Mouse (Mus musculus): Measurements from ENCODE around the gene Plcb3. TPM values are rescaled to one million over a fixed set of nuclear protein-coding genes. Genes with fewer than 3 reads are reported as not detected.
"Not testable (repeated sequence)": the region's sequence is repeated elsewhere in the genome, so short reads cannot be mapped to it uniquely, and the experiment has no call there.

The Plcb3 gene
- polyA plus RNA-seq, 1 experiment from 2014 or later, result 7.6 TPM

DNA sequence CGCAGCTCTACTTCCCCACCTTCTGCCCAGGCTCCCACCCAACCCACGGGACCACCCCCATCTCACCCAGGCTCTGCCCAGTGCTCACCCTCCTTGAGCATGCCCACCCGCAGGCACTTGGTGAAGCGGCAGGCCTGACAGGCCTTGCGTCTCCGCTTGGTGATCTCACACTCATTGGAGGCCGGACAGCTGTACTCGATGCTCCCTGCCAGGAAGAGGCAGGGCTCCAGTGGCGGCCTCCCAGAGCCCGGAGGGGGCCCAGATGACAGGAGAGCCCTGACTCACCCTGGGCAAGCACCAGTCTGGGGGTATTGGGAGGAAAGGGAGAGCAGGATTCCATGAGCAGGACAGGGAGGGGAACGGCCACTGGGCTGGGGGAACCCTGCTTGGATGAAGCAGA, 62.3 kb downstream of the Plcb3 start:
- no peak overlapping the region for H3K27ac ChIP-seq (ENCODE audit: low read depth, low read length)
- no peaks in the 10 kb centered on the region for H3K9me3 ChIP-seq (ENCODE audit: control insufficient read depth, low read length)
- peaks cover 7% of the 10 kb centered on the region; the same call in 1 of the 2 replicates for H3K4me1 ChIP-seq (ENCODE audit: control insufficient read depth, insufficient read depth, low read length)
- no peaks in the 10 kb centered on the region for H3K27me3 ChIP-seq (ENCODE audit: control insufficient read depth, insufficient read depth, low read length)
- H3K36me3 ChIP-seq (ENCODE audit: control insufficient read depth, insufficient read depth, low read length), result peaks cover 16% of the 10 kb centered on the region
- no peak overlapping the region for H3K4me2 ChIP-seq (ENCODE audit: low read depth, low read length)
- no peak overlapping the region for H3K4me3 ChIP-seq (ENCODE audit: low read depth, low read length)
- no peak overlapping the region for H3K9ac ChIP-seq (replicated peaks; ENCODE audit: low read depth, low read length)
- ATAC-seq (ENCODE audit: low read depth), result no peak
- WGBS, result 80% methylated on average over 11 of the region's 11 CpGs

DNA sequence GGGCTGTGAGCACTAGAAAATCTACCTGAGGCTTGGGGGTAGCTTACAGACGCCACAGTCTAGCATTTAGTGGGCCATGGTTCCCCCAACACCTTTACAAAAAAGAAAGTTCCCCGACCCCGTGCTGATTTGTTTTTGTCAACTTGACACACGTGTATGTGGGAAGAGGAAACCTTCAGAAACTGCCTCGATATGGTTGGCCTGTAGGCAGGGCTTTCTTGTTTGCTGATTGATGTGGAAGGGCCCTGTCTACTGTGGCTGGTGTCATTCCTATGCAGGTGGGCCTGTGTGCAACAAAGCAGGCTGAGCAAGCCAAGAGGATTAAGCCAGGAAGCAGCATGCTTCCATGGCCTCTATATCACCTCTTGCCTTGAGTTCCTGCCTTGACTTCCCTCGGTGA, 63.2 kb downstream of the Plcb3 start:
- peaks cover 15% of the 10 kb centered on the region for H3K4me1 ChIP-seq (ENCODE audit: control insufficient read depth, insufficient read depth, low read length)
- 91% methylated on average over 6 of the region's 6 CpGs for WGBS
- no peak for ATAC-seq (ENCODE audit: low read depth)
- no peak overlapping the region for H3K4me3 ChIP-seq (ENCODE audit: low read depth, low read length)
- H3K9me3 ChIP-seq (ENCODE audit: control insufficient read depth, low read length), result no peaks in the 10 kb centered on the region
- H3K9ac ChIP-seq (replicated peaks; ENCODE audit: low read depth, low read length), result no peak overlapping the region
- peaks cover 16% of the 10 kb centered on the region for H3K36me3 ChIP-seq (ENCODE audit: control insufficient read depth, insufficient read depth, low read length)
- no peak overlapping the region for H3K27ac ChIP-seq (ENCODE audit: low read depth, low read length)
- H3K4me2 ChIP-seq (ENCODE audit: low read depth, low read length), result no peak overlapping the region
- H3K27me3 ChIP-seq (ENCODE audit: control insufficient read depth, insufficient read depth, low read length), result no peaks in the 10 kb centered on the region

GRCm38 (mm10) chr19:6912205-6912970, 63.9 kb downstream of the Plcb3 start:
- Histone ChIP-seq H3K36me3 (ENCODE audit: control insufficient read depth, insufficient read depth, low read length) (peaks cover 16% of the 10 kb centered on the region), H3K9ac (replicated peaks; ENCODE audit: low read depth, low read length) (no peak overlapping the region), H3K4me3 (ENCODE audit: low read depth, low read length) (no peak overlapping the region), H3K4me1 (ENCODE audit: control insufficient read depth, insufficient read depth, low read length) (peaks cover 18% of the 10 kb centered on the region), H3K27me3 (ENCODE audit: control insufficient read depth, insufficient read depth, low read length) (no peaks in the 10 kb centered on the region), H3K9me3 (ENCODE audit: control insufficient read depth, low read length) (no peaks in the 10 kb centered on the region), H3K27ac (ENCODE audit: low read depth, low read length) (no peak overlapping the region), H3K4me2 (ENCODE audit: low read depth, low read length) (no peak overlapping the region)
- ATAC-seq (ENCODE audit: low read depth), result no peak
- WGBS, result 93% methylated on average over 15 of the region's 15 CpGs

DNA sequence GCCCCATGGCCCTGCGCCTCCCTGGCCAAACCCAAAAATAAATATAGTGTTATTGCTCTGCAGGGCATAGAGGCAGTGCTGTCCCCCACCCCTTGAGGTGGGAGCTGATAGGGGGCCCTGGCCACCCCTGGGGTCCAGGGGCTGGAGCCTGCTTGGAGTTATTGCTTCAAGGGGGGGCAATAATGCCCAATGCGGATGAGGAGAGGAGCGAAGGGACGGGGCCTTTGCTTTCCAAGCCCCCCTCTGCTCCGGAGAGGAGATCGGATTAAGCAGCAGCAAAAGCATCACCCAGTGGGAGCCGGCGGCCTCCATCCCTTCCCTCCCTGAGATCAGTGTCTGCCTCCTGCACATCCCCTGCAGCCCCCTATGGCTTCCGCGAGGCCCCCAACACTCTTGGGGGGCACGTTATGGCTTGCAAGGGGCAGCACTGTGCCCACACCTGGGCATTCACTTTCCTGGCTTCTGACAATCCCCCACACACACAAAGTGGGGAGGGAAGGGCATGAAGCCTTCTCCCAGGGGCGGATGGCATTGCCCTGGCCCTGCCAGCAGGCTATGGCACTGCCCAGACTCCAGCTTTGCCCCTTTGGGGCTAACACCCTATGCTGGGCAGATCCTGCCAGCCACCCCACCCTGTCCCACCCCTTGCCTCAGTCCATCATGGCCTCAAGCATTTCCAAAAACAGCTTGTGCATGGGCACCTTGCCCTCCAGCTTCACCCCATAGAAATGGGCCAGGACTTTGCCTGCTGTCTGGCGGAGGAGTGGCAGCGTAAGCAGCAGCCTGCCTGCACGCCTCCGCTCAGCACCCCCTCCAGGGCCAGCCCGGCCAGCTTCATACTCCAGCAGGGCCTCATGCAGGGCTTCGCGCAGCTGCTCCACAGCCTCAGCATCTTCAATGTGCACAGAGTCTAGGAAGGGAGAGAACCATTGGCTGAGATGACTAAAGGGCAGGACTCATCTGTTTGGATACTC, 64.9 kb downstream of the Plcb3 start:
- Histone ChIP-seq H3K27me3 (ENCODE audit: control insufficient read depth, insufficient read depth, low read length) (no peaks in the 10 kb centered on the region), H3K36me3 (ENCODE audit: control insufficient read depth, insufficient read depth, low read length) (peaks cover 22% of the 10 kb centered on the region), H3K4me1 (ENCODE audit: control insufficient read depth, insufficient read depth, low read length) (peaks cover 18% of the 10 kb centered on the region), H3K9ac (replicated peaks; ENCODE audit: low read depth, low read length) (no peak overlapping the region), H3K9me3 (ENCODE audit: control insufficient read depth, low read length) (no peaks in the 10 kb centered on the region), H3K4me3 (ENCODE audit: low read depth, low read length) (no peak overlapping the region), H3K4me2 (ENCODE audit: low read depth, low read length) (peak overlapping the region; percentile 70; the same call in 1 of the 2 replicates), H3K27ac (ENCODE audit: low read depth, low read length) (no peak overlapping the region)
- WGBS, result 81% methylated on average over 19 of the region's 19 CpGs
- ATAC-seq (ENCODE audit: low read depth), result no peak

DNA sequence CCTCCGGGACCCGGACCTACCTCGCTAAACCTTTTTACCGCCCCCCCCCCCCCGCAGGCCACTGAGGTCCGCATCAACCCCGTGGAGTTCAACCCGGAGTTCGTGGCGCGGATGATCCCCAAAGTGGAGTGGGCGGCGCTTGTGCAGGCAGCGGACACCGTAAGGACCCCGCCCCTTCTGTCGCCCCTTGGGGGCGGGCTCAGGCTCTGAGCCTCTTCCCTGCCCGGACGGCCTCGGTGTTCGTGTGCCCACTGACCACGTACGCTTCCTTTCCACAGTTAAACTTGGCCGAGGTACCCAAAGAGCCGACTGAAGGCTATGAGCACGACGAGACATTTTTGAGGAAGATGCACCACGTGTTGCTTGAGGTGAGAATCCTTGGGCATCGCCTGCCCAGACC, 66.0 kb downstream of the Plcb3 start:
- peaks cover 27% of the 10 kb centered on the region for H3K36me3 ChIP-seq (ENCODE audit: control insufficient read depth, insufficient read depth, low read length)
- ATAC-seq (ENCODE audit: low read depth); H3K27me3 ChIP-seq (ENCODE audit: control insufficient read depth, insufficient read depth, low read length); H3K9me3 ChIP-seq (ENCODE audit: control insufficient read depth, low read length): not testable (repeated sequence)
- peaks cover 18% of the 10 kb centered on the region for H3K4me1 ChIP-seq (ENCODE audit: control insufficient read depth, insufficient read depth, low read length)
- peak overlapping the region; percentile 55 for H3K4me3 ChIP-seq (ENCODE audit: low read depth, low read length)
- peak overlapping the region; percentile 47 for H3K9ac ChIP-seq (replicated peaks; ENCODE audit: low read depth, low read length)
- H3K27ac ChIP-seq (ENCODE audit: low read depth, low read length), result peak overlapping the region; percentile 98
- WGBS, result 1% methylated on average over 29 of the region's 30 CpGs
- H3K4me2 ChIP-seq (ENCODE audit: low read depth, low read length), result peak overlapping the region; percentile 70

- peak within 1 kb of the TSS; percentile 55 for H3K4me3 ChIP-seq (ENCODE audit: low read depth, low read length)
- peaks cover 18% of the 10 kb centered on the region for H3K4me1 ChIP-seq (ENCODE audit: control insufficient read depth, insufficient read depth, low read length)
- peak within 1 kb of the TSS; percentile 70 for H3K4me2 ChIP-seq (ENCODE audit: low read depth, low read length)
- H3K9ac ChIP-seq (replicated peaks; ENCODE audit: low read depth, low read length), result peak within 1 kb of the TSS; percentile 68
- no peaks in the 10 kb centered on the region for H3K9me3 ChIP-seq (ENCODE audit: control insufficient read depth, low read length)
- under 1% methylated on average over 65 of the region's 65 CpGs for WGBS
- ATAC-seq (ENCODE audit: low read depth), result peak; percentile 93
- H3K27ac ChIP-seq (ENCODE audit: low read depth, low read length), result peak within 1 kb of the TSS; percentile 98
- no peaks in the 10 kb centered on the region for H3K27me3 ChIP-seq (ENCODE audit: control insufficient read depth, insufficient read depth, low read length)
- H3K36me3 ChIP-seq (ENCODE audit: control insufficient read depth, insufficient read depth, low read length), result peaks cover 28% of the 10 kb centered on the region
These were observed 66.6 kb downstream of the Plcb3 start, which contains the start of the genes Trmt112 and Prdx5 for GRCm38 (mm10) chr19:6909507-6910289. TSS of gene Trmt112 (plus strand) at chr19:6909698. TSS of gene Prdx5 (minus strand) at chr19:6910106.

DNA sequence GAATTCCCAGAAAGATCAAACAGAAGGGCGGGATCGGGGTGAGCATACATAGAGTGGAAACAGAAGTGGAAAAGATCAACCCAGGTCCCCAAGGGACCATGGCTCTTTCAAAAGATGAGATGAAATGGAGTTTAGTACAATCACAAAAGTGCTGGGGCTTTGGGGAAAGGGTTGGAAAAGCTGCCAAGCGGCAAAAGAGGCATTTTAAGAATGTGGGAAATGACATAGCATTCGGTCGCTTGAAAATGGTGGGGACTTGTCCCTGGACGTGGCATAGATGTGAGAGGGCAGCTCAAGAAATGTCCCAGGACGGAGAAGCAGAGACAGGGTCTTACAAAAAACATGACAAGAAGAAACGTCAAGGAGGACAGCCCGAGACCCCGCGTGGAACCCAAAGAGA, 67.2 kb downstream of the Plcb3 start:
- ATAC-seq (ENCODE audit: low read depth), result no peak
- Histone ChIP-seq H3K36me3 (ENCODE audit: control insufficient read depth, insufficient read depth, low read length) (peaks cover 31% of the 10 kb centered on the region), H3K4me2 (ENCODE audit: low read depth, low read length) (peak overlapping the region; percentile 70), H3K9ac (replicated peaks; ENCODE audit: low read depth, low read length) (peak overlapping the region; percentile 68), H3K4me3 (ENCODE audit: low read depth, low read length) (peak overlapping the region; percentile 55), H3K27me3 (ENCODE audit: control insufficient read depth, insufficient read depth, low read length) (no peaks in the 10 kb centered on the region), H3K9me3 (ENCODE audit: control insufficient read depth, low read length) (no peaks in the 10 kb centered on the region), H3K27ac (ENCODE audit: low read depth, low read length) (peak overlapping the region; percentile 98), H3K4me1 (ENCODE audit: control insufficient read depth, insufficient read depth, low read length) (peaks cover 18% of the 10 kb centered on the region)
- WGBS, result 13% methylated on average over 11 of the region's 11 CpGs

DNA sequence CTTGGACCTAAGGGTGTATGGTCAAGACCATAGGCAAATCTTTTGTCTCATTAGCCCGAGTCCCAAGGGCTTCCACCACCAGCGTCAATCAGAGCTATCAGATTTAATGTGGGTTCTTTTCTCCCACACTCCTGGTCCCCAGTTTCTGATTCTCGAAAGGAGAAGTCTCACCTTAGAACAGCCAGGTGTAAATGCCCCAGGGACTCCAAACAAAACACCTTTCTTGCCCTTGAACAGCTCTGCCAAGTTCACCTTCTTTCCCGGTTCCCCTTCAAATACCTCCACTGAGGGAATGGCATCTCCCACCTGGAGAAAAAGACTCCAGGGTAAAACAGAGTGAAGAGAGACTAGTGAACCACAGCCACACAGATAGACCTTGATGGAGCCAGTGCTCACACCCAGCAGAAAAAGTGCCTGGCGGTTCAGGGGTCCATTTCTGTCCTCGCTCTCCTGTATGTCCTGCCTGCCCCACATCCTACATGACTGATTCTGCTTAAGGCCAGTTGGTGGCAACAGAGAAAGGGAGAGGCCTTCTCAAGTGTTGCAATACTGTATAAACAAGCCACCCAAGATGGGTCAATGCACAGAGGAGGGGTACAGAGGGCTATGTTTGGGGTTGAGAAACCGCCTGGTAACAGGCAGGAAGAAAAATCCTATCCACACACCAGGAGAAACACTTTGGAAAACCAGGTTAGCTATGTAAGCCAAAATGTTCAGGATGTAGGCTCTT, 68.3 kb downstream of the Plcb3 start:
- H3K4me2 ChIP-seq (ENCODE audit: low read depth, low read length), result peak overlapping the region; percentile 70
- H3K27me3 ChIP-seq (ENCODE audit: control insufficient read depth, insufficient read depth, low read length), result no peaks in the 10 kb centered on the region
- no peak for ATAC-seq (ENCODE audit: low read depth)
- H3K27ac ChIP-seq (ENCODE audit: low read depth, low read length), result no peak overlapping the region
- no peaks in the 10 kb centered on the region for H3K9me3 ChIP-seq (ENCODE audit: control insufficient read depth, low read length)
- H3K9ac ChIP-seq (replicated peaks; ENCODE audit: low read depth, low read length), result no peak overlapping the region
- peak overlapping the region; percentile 55; the same call in 1 of the 2 replicates for H3K4me3 ChIP-seq (ENCODE audit: low read depth, low read length)
- peaks cover 28% of the 10 kb centered on the region for H3K36me3 ChIP-seq (ENCODE audit: control insufficient read depth, insufficient read depth, low read length)
- 91% methylated on average over 7 of the region's 7 CpGs for WGBS
- H3K4me1 ChIP-seq (ENCODE audit: control insufficient read depth, insufficient read depth, low read length), result peaks cover 18% of the 10 kb centered on the region
